Mouse (Mus musculus): ENCODE data around the gene Glmn. TPM values are rescaled to one million over a fixed set of nuclear protein-coding genes. Genes with fewer than 3 reads are reported as not detected.

Glmn gene
- total and polyA plus RNA-seq, 2 experiments from 2014 or later = 1.8 to 15.2 TPM

DNA sequence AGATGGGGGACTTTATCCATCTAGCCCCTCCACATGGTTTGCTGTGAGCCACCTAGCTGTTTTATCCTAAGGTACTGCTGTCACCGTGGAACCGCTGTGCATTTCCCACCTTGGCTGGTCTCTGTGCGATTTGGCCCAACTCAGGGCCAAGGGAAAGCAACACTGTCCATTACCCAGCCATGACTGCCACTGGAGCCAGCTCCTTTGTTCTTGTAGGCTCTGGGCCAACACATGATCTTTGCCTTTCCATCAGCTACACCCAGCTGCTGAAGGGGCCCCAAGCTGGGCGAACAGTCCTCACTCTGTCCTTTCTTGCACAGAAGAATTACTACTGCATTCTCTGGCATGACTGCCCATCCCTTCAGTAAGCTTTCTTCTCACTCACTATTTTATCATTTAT lies 79.1 kb downstream of the Glmn start:
- DNase-seq (ENCODE audit: low spot score) = no peak
- 89% methylated on average over 4 of the region's 4 CpGs for WGBS
- H3K9ac ChIP-seq (replicated peaks; ENCODE audit: low read depth, low read length) = no peak overlapping the region

DNA sequence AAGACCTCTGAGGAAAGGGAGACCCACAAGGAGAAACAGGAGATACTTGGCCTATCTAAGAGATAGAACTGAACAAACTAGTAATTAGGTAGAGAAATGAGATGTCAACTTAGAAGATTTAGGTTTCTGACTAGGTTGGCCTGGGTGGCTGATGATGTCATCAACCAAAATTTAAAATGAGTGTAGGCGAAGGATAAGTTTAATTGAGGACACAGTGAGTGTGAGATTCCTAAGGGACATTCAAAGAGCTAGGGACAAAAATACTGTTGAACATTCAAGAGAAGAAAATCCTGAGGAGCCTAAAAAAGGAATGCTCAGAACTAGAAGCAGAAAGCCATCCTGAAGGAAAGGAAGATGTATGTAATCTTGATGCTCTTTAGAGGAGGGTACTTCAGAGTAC lies 81.6 kb downstream of the Glmn start:
- H3K36me3 ChIP-seq (replicated peaks; ENCODE audit: control insufficient read depth, insufficient read depth, low read length) = no peaks in the 10 kb centered on the region
- H3K9ac ChIP-seq (replicated peaks; ENCODE audit: low read depth, low read length) = no peak overlapping the region
- no peak for DNase-seq (ENCODE audit: low spot score)
- no peaks in the 10 kb centered on the region for H3K27me3 ChIP-seq (ENCODE audit: control insufficient read depth, insufficient read depth, low read length)
- no peak overlapping the region for H3K4me3 ChIP-seq (ENCODE audit: low read depth, low read length)
- TF ChIP-seq CTCF (IDR thresholded peaks at IDR 0.05; ENCODE audit: low read depth) = no peak
- TF ChIP-seq EP300 (IDR thresholded peaks at IDR 0.05; ENCODE audit: low read depth) = no peak
- H3K4me1 ChIP-seq (ENCODE audit: control insufficient read depth, insufficient read depth) = no peaks in the 10 kb centered on the region
- H3K4me2 ChIP-seq (ENCODE audit: low read depth, low read length) = no peak overlapping the region
- H3K27ac ChIP-seq (ENCODE audit: low read depth) = no peak overlapping the region
- 88% methylated on average over 1 of the region's 1 CpGs for WGBS
- no peak for ATAC-seq (ENCODE audit: insufficient read depth, low read depth)
- H3K9me3 ChIP-seq (replicated peaks; ENCODE audit: control insufficient read depth, low read length) = no peaks in the 10 kb centered on the region

More for the DNA sequence above, 79.1 kb downstream of the Glmn start:
- H3K4me3 ChIP-seq (ENCODE audit: low read depth, low read length) = no peak overlapping the region
- TF ChIP-seq CTCF (IDR thresholded peaks at IDR 0.05; ENCODE audit: low read depth) (no peak), EP300 (IDR thresholded peaks at IDR 0.05; ENCODE audit: low read depth) (no peak)
- ATAC-seq (ENCODE audit: insufficient read depth, low read depth) = no peak
- H3K9me3 ChIP-seq (replicated peaks; ENCODE audit: control insufficient read depth, low read length) = no peaks in the 10 kb centered on the region
- H3K4me2 ChIP-seq (ENCODE audit: low read depth, low read length) = no peak overlapping the region
- H3K27me3 ChIP-seq (ENCODE audit: control insufficient read depth, insufficient read depth, low read length) = no peaks in the 10 kb centered on the region
- H3K4me1 ChIP-seq (ENCODE audit: control insufficient read depth, insufficient read depth) = 0 out of 2 replicates have a peak, but pooled peaks cover 4% of the 10 kb centered on the region
- no peak overlapping the region for H3K27ac ChIP-seq (ENCODE audit: low read depth)
- no peaks in the 10 kb centered on the region for H3K36me3 ChIP-seq (replicated peaks; ENCODE audit: control insufficient read depth, insufficient read depth, low read length)

GRCm38 (mm10) chr5:107515453-107515852 lies 82.2 kb downstream of the Glmn start:
- DNase-seq (ENCODE audit: low spot score) = no peak
- no peak overlapping the region for H3K9ac ChIP-seq (replicated peaks; ENCODE audit: low read depth, low read length)
- H3K4me3 ChIP-seq (ENCODE audit: low read depth, low read length) = no peak overlapping the region
- H3K9me3 ChIP-seq (replicated peaks; ENCODE audit: control insufficient read depth, low read length) = no peaks in the 10 kb centered on the region
- no peaks in the 10 kb centered on the region for H3K36me3 ChIP-seq (replicated peaks; ENCODE audit: control insufficient read depth, insufficient read depth, low read length)
- no peak overlapping the region for H3K4me2 ChIP-seq (ENCODE audit: low read depth, low read length)
- ATAC-seq (ENCODE audit: insufficient read depth, low read depth) = no peak
- H3K27ac ChIP-seq (ENCODE audit: low read depth) = no peak overlapping the region
- no peak for TF ChIP-seq EP300 (IDR thresholded peaks at IDR 0.05; ENCODE audit: low read depth)
- TF ChIP-seq CTCF (IDR thresholded peaks at IDR 0.05; ENCODE audit: low read depth) = no peak
- WGBS = 86% methylated on average over 3 of the region's 3 CpGs
- no peaks in the 10 kb centered on the region for H3K27me3 ChIP-seq (ENCODE audit: control insufficient read depth, insufficient read depth, low read length)
- no peaks in the 10 kb centered on the region for H3K4me1 ChIP-seq (ENCODE audit: control insufficient read depth, insufficient read depth)

GRCm38 (mm10) chr5:107513583-107513982 lies 84.1 kb downstream of the Glmn start:
- no peak overlapping the region for H3K9ac ChIP-seq (replicated peaks; ENCODE audit: low read depth, low read length)
- no peaks in the 10 kb centered on the region for H3K36me3 ChIP-seq (replicated peaks; ENCODE audit: control insufficient read depth, insufficient read depth, low read length)
- H3K9me3 ChIP-seq (replicated peaks; ENCODE audit: control insufficient read depth, low read length) = no peaks in the 10 kb centered on the region
- no peak overlapping the region for H3K4me2 ChIP-seq (ENCODE audit: low read depth, low read length)
- no peaks in the 10 kb centered on the region for H3K4me1 ChIP-seq (ENCODE audit: control insufficient read depth, insufficient read depth)
- TF ChIP-seq EP300 (IDR thresholded peaks at IDR 0.05; ENCODE audit: low read depth) (no peak), CTCF (IDR thresholded peaks at IDR 0.05; ENCODE audit: low read depth) (peak; percentile 82)
- H3K4me3 ChIP-seq (ENCODE audit: low read depth, low read length) = no peak overlapping the region
- no peaks in the 10 kb centered on the region for H3K27me3 ChIP-seq (ENCODE audit: control insufficient read depth, insufficient read depth, low read length)
- H3K27ac ChIP-seq (ENCODE audit: low read depth) = no peak overlapping the region
- WGBS = 45% methylated on average over 7 of the region's 7 CpGs
- DNase-seq (ENCODE audit: low spot score) (peak; percentile 36), ATAC-seq (ENCODE audit: insufficient read depth, low read depth) (no peak)

- H3K27me3 ChIP-seq (ENCODE audit: control insufficient read depth, insufficient read depth, low read length) = no peaks in the 10 kb centered on the region
- no peak for TF ChIP-seq EP300 (IDR thresholded peaks at IDR 0.05; ENCODE audit: low read depth)
- 53% methylated on average over 2 of the region's 2 CpGs for WGBS
- H3K9me3 ChIP-seq (replicated peaks; ENCODE audit: control insufficient read depth, low read length) = no peaks in the 10 kb centered on the region
- no peak overlapping the region for H3K4me2 ChIP-seq (ENCODE audit: low read depth, low read length)
- H3K4me3 ChIP-seq (ENCODE audit: low read depth, low read length) = no peak overlapping the region
- H3K9ac ChIP-seq (replicated peaks; ENCODE audit: low read depth, low read length) = no peak overlapping the region
- DNase-seq (ENCODE audit: low spot score) = no peak
- no peak for ATAC-seq (ENCODE audit: insufficient read depth, low read depth)
- H3K27ac ChIP-seq (ENCODE audit: low read depth) = no peak overlapping the region
- no peaks in the 10 kb centered on the region for H3K36me3 ChIP-seq (replicated peaks; ENCODE audit: control insufficient read depth, insufficient read depth, low read length)
- no peaks in the 10 kb centered on the region for H3K4me1 ChIP-seq (ENCODE audit: control insufficient read depth, insufficient read depth)
Observed at GRCm38 (mm10) chr5:107511326-107511725, 86.4 kb downstream of the Glmn start.

GRCm38 (mm10) chr5:107510503-107510902 lies 87.2 kb downstream of the Glmn start:
- 84% methylated on average over 10 of the region's 10 CpGs for WGBS
- H3K9ac ChIP-seq (replicated peaks; ENCODE audit: low read depth, low read length) = no peak overlapping the region
- TF ChIP-seq EP300 (IDR thresholded peaks at IDR 0.05; ENCODE audit: low read depth) (no peak), CTCF (IDR thresholded peaks at IDR 0.05; ENCODE audit: low read depth) (no peak)
- no peak for ATAC-seq (ENCODE audit: insufficient read depth, low read depth)
- no peaks in the 10 kb centered on the region for H3K4me1 ChIP-seq (ENCODE audit: control insufficient read depth, insufficient read depth)
- H3K27ac ChIP-seq (ENCODE audit: low read depth) = no peak overlapping the region
- no peak overlapping the region for H3K4me2 ChIP-seq (ENCODE audit: low read depth, low read length)
- H3K9me3 ChIP-seq (replicated peaks; ENCODE audit: control insufficient read depth, low read length) = no peaks in the 10 kb centered on the region
- DNase-seq (ENCODE audit: low spot score) = no peak
- no peak overlapping the region for H3K4me3 ChIP-seq (ENCODE audit: low read depth, low read length)
- H3K27me3 ChIP-seq (ENCODE audit: control insufficient read depth, insufficient read depth, low read length) = no peaks in the 10 kb centered on the region
- H3K36me3 ChIP-seq (replicated peaks; ENCODE audit: control insufficient read depth, insufficient read depth, low read length) = no peaks in the 10 kb centered on the region

Measured in heart, postnatal 0 days (tissue).